Mouse (Mus musculus) kidney, adult 2 months (tissue): ENCODE results near the gene Slc24a5.

Experiments used
- CTCF ChIP-seq: fragments of 200-500 bp; conservative IDR thresholded peaks from 2 replicates; pipeline ENCODE4 v1.5.1; 2011; ENCODE audit warnings: low read depth, mild to moderate bottlenecking, control low read depth, low read length, moderate library complexity, mixed read lengths; ENCODE audit not compliant: insufficient read depth, insufficient read length
- POLR2A ChIP-seq: fragments of 200-500 bp; IDR thresholded peaks from one replicate; pipeline ENCODE4 v1.6.1; 2011; ENCODE audit warnings: low read depth, low read length, control low read depth

- no peak for TF ChIP-seq CTCF
- no peak for TF ChIP-seq POLR2A
These were observed 20.8 kb downstream of the Slc24a5 start for GRCm38 (mm10) chr2:125088757-125089156.
